Mouse (Mus musculus) embryo, embryonic 11 days (tissue): ENCODE measurements around the gene Med13l.

ENCODE experiments used
- DNase-seq: peaks from one replicate; pipeline ENCODE4 v3.0.0-alpha.2; 2015

The Med13l gene

GRCm38 (mm10) chr5:118704148-118704547 is 143.7 kb downstream of the Med13l start:
- DNase-seq, result no peak

- DNase-seq, result no peak
Measured at GRCm38 (mm10) chr5:118704960-118705359, 144.5 kb downstream of the Med13l start.

GRCm38 (mm10) chr5:118706009-118706408 is 145.5 kb downstream of the Med13l start:
- no peak for DNase-seq

- DNase-seq, result no peak
Measured at GRCm38 (mm10) chr5:118706414-118706813, 145.9 kb downstream of the Med13l start.

GRCm38 (mm10) chr5:118707501-118707900 is 147.0 kb downstream of the Med13l start:
- DNase-seq, result no peak

GRCm38 (mm10) chr5:118708215-118708949 is 147.9 kb downstream of the Med13l start:
- DNase-seq, result peak; percentile 74

GRCm38 (mm10) chr5:118709847-118710251 is 149.4 kb downstream of the Med13l start:
- DNase-seq, result no peak

- no peak for DNase-seq
Measured at GRCm38 (mm10) chr5:118715518-118715917, 155.0 kb downstream of the Med13l start.

- no peak for DNase-seq
Measured at GRCm38 (mm10) chr5:118716295-118717271, 156.1 kb downstream of the Med13l start.

GRCm38 (mm10) chr5:118717456-118717855 is 157.0 kb downstream of the Med13l start:
- no peak for DNase-seq

- no peak for DNase-seq
Measured at GRCm38 (mm10) chr5:118718070-118718469, 157.6 kb downstream of the Med13l start.

- DNase-seq, result no peak
Measured at GRCm38 (mm10) chr5:118721416-118721815, 160.9 kb downstream of the Med13l start.

- no peak for DNase-seq
Measured at GRCm38 (mm10) chr5:118721848-118722247, 161.4 kb downstream of the Med13l start.

GRCm38 (mm10) chr5:118722456-118722855 is 162.0 kb downstream of the Med13l start:
- no peak for DNase-seq

GRCm38 (mm10) chr5:118725425-118725824 is 164.9 kb downstream of the Med13l start:
- no peak for DNase-seq

- DNase-seq, result no peak
Measured at GRCm38 (mm10) chr5:118725886-118726505, 165.5 kb downstream of the Med13l start.

GRCm38 (mm10) chr5:118727336-118727735 is 166.9 kb downstream of the Med13l start:
- no peak for DNase-seq

- DNase-seq, result peak; percentile 41
Measured at GRCm38 (mm10) chr5:118732221-118732620, 171.7 kb downstream of the Med13l start.

- no peak for DNase-seq
Measured at GRCm38 (mm10) chr5:118732651-118733050, 172.2 kb downstream of the Med13l start.

GRCm38 (mm10) chr5:118733566-118733965 is 173.1 kb downstream of the Med13l start:
- no peak for DNase-seq

- DNase-seq, result no peak
Measured at GRCm38 (mm10) chr5:118734455-118734854, 174.0 kb downstream of the Med13l start.

GRCm38 (mm10) chr5:118735738-118736137 is 175.3 kb downstream of the Med13l start:
- DNase-seq, result no peak

GRCm38 (mm10) chr5:118737548-118737947 is 177.1 kb downstream of the Med13l start:
- peak; percentile 69 for DNase-seq
